Mouse (Mus musculus) heart, embryonic 11.5 days (tissue): ENCODE data around the gene Lrrk1. TPM values are rescaled to one million over a fixed set of nuclear protein-coding genes. Genes with fewer than 3 reads are reported as not detected.

Source experiments
- ATAC-seq: fragments of 200-750 bp; cut with Nextera tagmentation; replicated peaks from 2 replicates; pipeline ENCODE4 v1.8.0; 2017; ENCODE audit warnings: moderate library complexity; ENCODE audit not compliant: insufficient number of reproducible peaks, low FRiP score, low TSS enrichment
- H3K27ac ChIP-seq: fragments of 300-500 bp; sonication (generic); 2 replicates; pipeline ENCODE4 v1.5.1; 2014; ENCODE audit warnings: mild to moderate bottlenecking, low read depth, low read length
- H3K27me3 ChIP-seq: fragments of 300-500 bp; sonication (generic); 2 replicates; pipeline ENCODE4 v1.6.1; 2014; ENCODE audit warnings: mild to moderate bottlenecking, low read length, mixed read lengths; ENCODE audit not compliant: control insufficient read depth, insufficient read depth
- H3K36me3 ChIP-seq: fragments of 300-500 bp; sonication (generic); 2 replicates; pipeline ENCODE4 v1.6.1; 2014; ENCODE audit warnings: mild to moderate bottlenecking, low read length, moderate library complexity, mixed read lengths; ENCODE audit not compliant: control insufficient read depth, insufficient read depth
- H3K4me1 ChIP-seq: fragments of 300-500 bp; sonication (generic); 2 replicates; pipeline ENCODE4 v1.6.1; 2014; ENCODE audit warnings: low read length; ENCODE audit not compliant: control insufficient read depth, insufficient read depth
- H3K4me2 ChIP-seq: fragments of 300-500 bp; sonication (generic); 2 replicates; pipeline ENCODE4 v1.6.1; 2014; ENCODE audit warnings: mild to moderate bottlenecking, moderate library complexity
- H3K4me3 ChIP-seq: fragments of 300-500 bp; sonication (generic); 2 replicates; pipeline ENCODE4 v1.5.1; 2014; ENCODE audit warnings: low read depth, low read length
- H3K9ac ChIP-seq: fragments of 300-500 bp; sonication (generic); 2 replicates; pipeline ENCODE4 v1.6.1; 2014; ENCODE audit warnings: mild to moderate bottlenecking, low read depth, low read length, moderate library complexity
- H3K9me3 ChIP-seq: fragments of 300-500 bp; sonication (generic); replicated peaks from 2 replicates; pipeline ENCODE4 v1.6.1; 2016; ENCODE audit warnings: low read length; ENCODE audit not compliant: control insufficient read depth
- WGBS: fragments of 180-500 bp; shearing (Covaris S2); extraction: QIAGEN DNeasy Blood & Tissue Kit; methylation state at CpG from one replicate; pipeline ENCODE4 v1.1.7; 2014; ENCODE audit not compliant: insufficient replicate concordance; 5-methylcytosine and 5-hydroxymethylcytosine counted together
- polyA plus RNA-seq: library from polyadenylated mRNA; unstranded; fragments of >200 nt; fragmentation: Nextera tagmentation; extraction: Ambion mirVana; gene quantifications from 2 replicates; pipeline ENCODE4 v1.2.1, GENCODE M21; 2014

Lrrk1 gene
- polyA plus RNA-seq, 1 experiment from 2014 or later: 6.3 TPM

- no peak overlapping the region for H3K9ac ChIP-seq
- no peaks in the 10 kb centered on the region for H3K36me3 ChIP-seq
- H3K9me3 ChIP-seq: no peaks in the 10 kb centered on the region
- ATAC-seq: no peak
- no peak overlapping the region for H3K27ac ChIP-seq
- no peaks in the 10 kb centered on the region for H3K27me3 ChIP-seq
- peaks cover 22% of the 10 kb centered on the region for H3K4me1 ChIP-seq
- WGBS: 77% methylated on average over 8 of the region's 8 CpGs
- H3K4me3 ChIP-seq: no peak overlapping the region
- H3K4me2 ChIP-seq: no peak overlapping the region
Observed at GRCm38 (mm10) chr7:66254993-66255392, 133.2 kb downstream of the Lrrk1 start.

GRCm38 (mm10) chr7:66253975-66254651 lies 134.0 kb downstream of the Lrrk1 start:
- no peak overlapping the region for H3K4me3 ChIP-seq
- no peaks in the 10 kb centered on the region for H3K27me3 ChIP-seq
- H3K9ac ChIP-seq: no peak overlapping the region
- H3K36me3 ChIP-seq: no peaks in the 10 kb centered on the region
- H3K4me1 ChIP-seq: peaks cover 22% of the 10 kb centered on the region
- ATAC-seq: 0 out of 2 replicates have a peak, but pooled peaks have one; percentile 16
- H3K4me2 ChIP-seq: no peak overlapping the region
- H3K9me3 ChIP-seq: no peaks in the 10 kb centered on the region
- H3K27ac ChIP-seq: peak overlapping the region; percentile 35; the same call in 1 of the 2 replicates
- WGBS: 42% methylated on average over 8 of the region's 8 CpGs

- Histone ChIP-seq H3K9ac (no peak overlapping the region), H3K4me2 (no peak overlapping the region), H3K27me3 (no peaks in the 10 kb centered on the region), H3K36me3 (no peaks in the 10 kb centered on the region), H3K4me3 (no peak overlapping the region), H3K4me1 (peaks cover 26% of the 10 kb centered on the region), H3K27ac (no peak overlapping the region), H3K9me3 (no peaks in the 10 kb centered on the region)
- 31% methylated on average over 6 of the region's 6 CpGs for WGBS
- ATAC-seq: no peak
Observed at GRCm38 (mm10) chr7:66250030-66250429, 138.1 kb downstream of the Lrrk1 start.

GRCm38 (mm10) chr7:66249426-66249825 lies 138.7 kb downstream of the Lrrk1 start:
- H3K4me2 ChIP-seq: no peak overlapping the region
- no peaks in the 10 kb centered on the region for H3K9me3 ChIP-seq
- no peak for ATAC-seq
- H3K9ac ChIP-seq: no peak overlapping the region
- 74% methylated on average over 3 of the region's 3 CpGs for WGBS
- no peaks in the 10 kb centered on the region for H3K27me3 ChIP-seq
- no peaks in the 10 kb centered on the region for H3K36me3 ChIP-seq
- peaks cover 21% of the 10 kb centered on the region for H3K4me1 ChIP-seq
- no peak overlapping the region for H3K4me3 ChIP-seq
- H3K27ac ChIP-seq: no peak overlapping the region

- WGBS: 51% methylated on average over 2 of the region's 2 CpGs
- H3K4me3 ChIP-seq: no peak overlapping the region
- no peak for ATAC-seq
- H3K4me1 ChIP-seq: peaks cover 17% of the 10 kb centered on the region
- H3K27me3 ChIP-seq: no peaks in the 10 kb centered on the region
- no peaks in the 10 kb centered on the region for H3K36me3 ChIP-seq
- H3K27ac ChIP-seq: no peak overlapping the region
- H3K9me3 ChIP-seq: no peaks in the 10 kb centered on the region
- no peak overlapping the region for H3K4me2 ChIP-seq
- no peak overlapping the region for H3K9ac ChIP-seq
Observed at GRCm38 (mm10) chr7:66249020-66249419, 139.1 kb downstream of the Lrrk1 start.

GRCm38 (mm10) chr7:66248270-66248669 lies 139.9 kb downstream of the Lrrk1 start:
- H3K4me1 ChIP-seq: peaks cover 17% of the 10 kb centered on the region
- no peaks in the 10 kb centered on the region for H3K36me3 ChIP-seq
- H3K27me3 ChIP-seq: no peaks in the 10 kb centered on the region
- H3K9ac ChIP-seq: no peak overlapping the region
- ATAC-seq: no peak
- no peak overlapping the region for H3K4me2 ChIP-seq
- no peaks in the 10 kb centered on the region for H3K9me3 ChIP-seq
- no peak overlapping the region for H3K4me3 ChIP-seq
- H3K27ac ChIP-seq: no peak overlapping the region

GRCm38 (mm10) chr7:66247274-66248021 lies 140.7 kb downstream of the Lrrk1 start:
- no peak overlapping the region for H3K4me2 ChIP-seq
- H3K27me3 ChIP-seq: no peaks in the 10 kb centered on the region
- H3K36me3 ChIP-seq: no peaks in the 10 kb centered on the region
- peaks cover 11% of the 10 kb centered on the region for H3K4me1 ChIP-seq
- H3K9me3 ChIP-seq: no peaks in the 10 kb centered on the region
- ATAC-seq: no peak
- H3K27ac ChIP-seq: no peak overlapping the region
- no peak overlapping the region for H3K4me3 ChIP-seq
- H3K9ac ChIP-seq: no peak overlapping the region
- 63% methylated on average over 12 of the region's 12 CpGs for whole genome bisulfite sequencing

GRCm38 (mm10) chr7:66246716-66247235 lies 141.4 kb downstream of the Lrrk1 start:
- no peak overlapping the region for H3K27ac ChIP-seq
- H3K27me3 ChIP-seq: no peaks in the 10 kb centered on the region
- 73% methylated on average over 11 of the region's 11 CpGs for WGBS
- peaks cover 10% of the 10 kb centered on the region for H3K4me1 ChIP-seq
- no peak overlapping the region for H3K4me3 ChIP-seq
- no peak for ATAC-seq
- no peaks in the 10 kb centered on the region for H3K9me3 ChIP-seq
- no peak overlapping the region for H3K4me2 ChIP-seq
- no peak overlapping the region for H3K9ac ChIP-seq
- H3K36me3 ChIP-seq: no peaks in the 10 kb centered on the region
